Mouse (Mus musculus): Measurements from ENCODE around the gene Sirpb1a.

DNA sequence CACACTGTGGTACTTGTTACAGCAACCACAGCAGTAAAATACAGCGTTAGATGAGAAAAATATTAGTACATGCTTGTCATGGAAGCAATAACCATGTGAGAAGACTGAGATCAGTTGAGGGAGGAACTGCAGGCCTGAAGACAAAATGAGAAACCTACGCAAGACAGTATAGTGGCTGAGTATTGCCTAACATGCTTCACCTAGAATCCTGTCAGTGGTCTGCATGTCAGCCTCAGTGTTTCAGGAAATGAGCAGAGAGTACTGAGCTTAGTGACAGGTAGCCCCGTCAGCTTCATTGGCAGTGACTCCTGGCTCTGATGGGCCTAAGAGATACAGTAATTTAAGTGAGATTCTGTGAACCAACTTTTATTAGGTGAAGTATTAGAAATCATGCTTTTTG is 94.8 kb downstream of the Sirpb1a start:
- TF ChIP-seq CTCF (IDR thresholded peaks at IDR 0.05; ENCODE audit: control insufficient read depth, insufficient read depth, insufficient replicate concordance, low read depth, low read length) (no peak), POLR2A (IDR thresholded peaks at IDR 0.05; ENCODE audit: control insufficient read depth, low read depth, low read length) (no peak)

Measured in testis, adult 2 months (tissue).